Mouse (Mus musculus) layer of hippocampus, adult 9-11 months (tissue): ENCODE results near the gene Optn.
A peak's percentile ranks its signal among the peaks of the same experiment; 100 is the strongest.
"Not testable (repeated sequence)": the region's sequence is repeated elsewhere in the genome, so short reads cannot be mapped to it uniquely, and the experiment has no call there.

Experiments
- DNase-seq: peaks from one replicate; pipeline ENCODE4 v3.0.0; 2022

The Optn gene

DNA sequence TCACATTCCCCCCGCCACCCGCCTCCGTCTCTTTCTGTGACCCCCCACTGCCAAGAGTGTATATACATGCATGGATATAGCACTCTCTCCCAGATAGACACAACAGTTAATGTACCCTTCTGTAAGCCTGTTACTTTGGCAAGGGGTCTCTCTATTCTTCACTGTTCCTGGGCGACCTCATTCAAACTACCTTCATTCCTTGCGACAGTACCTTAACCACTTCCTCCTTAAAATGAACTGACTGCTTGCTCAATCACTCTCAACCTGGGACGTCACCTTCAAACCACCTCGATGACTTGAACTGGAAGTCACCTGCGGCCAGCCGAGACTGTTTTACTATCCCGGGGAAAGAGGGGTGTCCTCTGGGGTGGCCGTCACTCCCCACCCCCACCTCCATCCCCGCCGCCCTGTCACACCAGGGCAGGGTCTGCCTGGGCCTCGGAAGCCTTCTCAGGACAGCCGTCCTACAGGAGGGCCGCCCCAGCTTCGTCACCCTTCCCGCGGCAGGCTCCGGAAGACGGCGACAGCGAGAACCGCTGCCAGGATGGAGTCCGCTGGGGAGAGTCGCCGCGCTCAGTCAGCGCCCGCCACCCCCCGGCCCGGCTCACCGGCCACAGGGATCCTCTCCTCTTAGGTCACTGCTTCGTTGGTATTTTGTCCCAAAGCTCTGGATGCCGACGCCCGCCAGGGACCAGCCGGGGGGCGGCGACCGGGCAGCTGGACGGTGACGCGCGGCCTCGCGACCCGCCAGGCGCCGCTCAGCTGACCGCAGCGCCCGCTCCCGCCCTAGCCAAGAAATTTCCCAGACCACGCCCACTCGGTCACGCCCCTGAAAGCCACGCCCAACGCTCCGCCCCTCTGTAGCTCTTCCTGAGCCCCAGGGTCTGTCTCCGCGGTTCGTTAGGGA, at the start of gene Optn:
Gene Optn, minus strand, starts transcription at position 753 of the 907 bp plus-strand sequence.
- DNase-seq = peak; percentile 77

DNA sequence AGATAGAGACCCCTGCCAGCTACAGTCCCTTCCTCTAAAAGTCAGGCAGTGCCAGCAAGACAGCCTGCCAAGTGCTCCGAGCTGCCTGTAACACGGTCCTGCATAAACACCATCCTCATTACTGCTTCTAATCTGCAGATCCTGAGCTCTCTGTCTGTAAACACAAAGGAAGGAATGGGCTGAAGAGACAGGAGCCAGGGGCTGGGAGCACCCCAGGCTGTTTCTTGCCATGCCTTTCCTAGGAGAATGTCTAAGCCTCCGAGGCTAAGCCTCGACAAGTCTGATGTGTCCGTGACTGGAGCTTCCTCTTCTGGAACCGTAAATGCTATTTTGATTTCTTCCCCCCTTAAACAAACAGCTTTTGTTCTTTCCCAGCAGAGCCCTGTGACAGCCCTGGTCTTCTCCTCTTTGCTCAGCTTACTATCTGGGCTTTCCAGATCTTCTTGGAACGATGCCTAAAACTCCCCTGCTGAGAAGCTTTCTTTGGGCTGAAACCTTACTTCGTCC, 49.0 kb upstream of the Optn start:
- no peak for DNase-seq

DNA sequence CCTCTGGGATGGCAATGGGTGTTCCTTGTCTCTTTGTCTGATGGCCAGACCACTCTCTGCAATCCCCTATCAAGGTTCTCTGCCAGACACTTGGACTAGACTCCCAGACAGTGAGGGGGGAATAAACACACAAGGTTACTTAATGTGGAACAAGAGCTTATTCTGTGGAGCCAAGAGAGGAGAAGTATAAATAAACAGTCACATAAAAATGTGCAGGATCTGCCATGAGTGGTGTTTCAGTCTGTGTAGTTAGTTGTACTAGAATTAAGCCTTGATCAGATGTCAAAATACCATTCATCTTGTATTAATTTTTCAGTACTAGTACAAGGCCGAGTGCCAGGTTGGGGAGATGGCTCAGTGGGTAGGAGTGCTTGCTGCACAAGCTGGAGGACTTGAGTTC, 39.0 kb upstream of the Optn start:
- DNase-seq = no peak

GRCm38 (mm10) chr2:5101743-5102245, 37.9 kb upstream of the Optn start:
- DNase-seq = no peak

- DNase-seq = no peak
These were observed 35.3 kb upstream of the Optn start for GRCm38 (mm10) chr2:5099176-5099575.

DNA sequence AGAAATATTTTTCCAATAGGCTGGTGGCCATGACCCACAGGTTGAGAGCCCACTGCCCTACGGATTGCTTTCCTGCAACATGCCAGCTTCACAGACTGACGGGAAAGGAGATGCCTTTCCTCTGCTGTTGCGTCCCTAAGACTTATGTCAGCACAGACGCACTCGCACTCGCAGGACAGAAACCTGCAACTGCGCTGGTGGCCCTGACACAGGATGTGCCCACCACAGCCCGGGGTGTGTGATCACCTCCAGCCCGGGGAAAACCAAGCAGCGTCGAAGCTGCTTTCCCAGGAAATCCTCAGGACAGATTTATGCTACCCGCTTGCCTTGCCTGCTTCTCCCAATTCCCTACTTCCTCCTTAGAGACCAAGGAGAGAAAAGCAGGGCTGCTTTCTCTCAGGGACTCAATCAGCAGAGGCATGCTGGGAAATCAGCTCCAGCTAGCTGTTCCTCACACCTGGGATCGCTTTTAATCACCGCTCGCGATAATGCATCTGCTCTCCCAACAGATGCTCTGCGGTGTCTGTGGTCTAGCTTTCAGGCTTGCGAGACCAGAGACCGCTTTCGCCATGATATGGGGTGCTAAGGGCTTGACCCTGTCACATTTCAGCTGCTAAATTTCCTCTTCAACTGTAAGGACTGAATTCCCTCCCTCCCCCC, 34.1 kb upstream of the Optn start:
- peak; percentile 24 for DNase-seq

GRCm38 (mm10) chr2:5095316-5095715, 31.5 kb upstream of the Optn start:
- DNase-seq = no peak

- DNase-seq = no peak
These were observed 31.0 kb upstream of the Optn start for GRCm38 (mm10) chr2:5094876-5095275.

- peak; percentile 33 for DNase-seq
These were observed 26.5 kb upstream of the Optn start for GRCm38 (mm10) chr2:5090385-5090784.

DNA sequence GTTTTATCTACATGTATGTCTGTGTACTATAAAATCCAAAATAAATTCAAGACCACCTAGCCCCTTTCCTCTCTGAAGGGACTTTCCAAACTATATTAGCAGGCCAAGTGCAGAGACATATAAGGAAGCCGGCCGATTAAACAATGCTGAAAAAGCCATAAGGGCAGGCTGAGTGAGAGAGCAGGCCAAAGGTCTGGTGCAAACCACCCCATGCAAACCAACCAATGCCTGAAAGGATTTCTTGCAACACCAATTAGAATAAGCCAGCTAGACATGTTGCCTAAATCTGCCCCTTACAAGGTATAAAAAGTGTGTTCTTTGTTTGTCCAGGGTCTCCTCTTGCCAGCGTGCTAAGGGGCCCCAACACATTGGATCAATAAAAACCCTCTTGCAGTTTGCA, 23.8 kb upstream of the Optn start:
- DNase-seq = no peak

DNA sequence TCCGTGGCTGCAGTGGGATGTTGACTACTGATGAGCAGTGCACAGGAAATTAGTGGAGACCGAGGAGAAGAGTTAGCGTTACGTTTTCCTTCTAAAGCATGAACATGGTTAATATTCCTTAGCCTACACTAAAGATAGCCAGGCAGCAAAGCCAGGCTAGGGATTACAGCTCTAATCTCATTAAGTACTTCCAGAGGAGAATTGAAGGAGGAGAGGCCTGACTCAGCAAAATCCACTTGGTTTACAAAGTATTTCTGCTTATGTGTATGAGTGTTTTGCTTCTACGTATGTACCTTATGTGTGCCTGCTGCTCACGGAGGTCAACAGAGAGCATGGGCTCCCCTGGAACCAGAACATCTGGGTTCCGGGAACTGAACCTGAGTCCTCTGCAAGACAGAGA, 19.9 kb upstream of the Optn start:
- DNase-seq = no peak

GRCm38 (mm10) chr2:5080053-5080787, 16.4 kb upstream of the Optn start:
- peak; percentile 52 for DNase-seq

DNA sequence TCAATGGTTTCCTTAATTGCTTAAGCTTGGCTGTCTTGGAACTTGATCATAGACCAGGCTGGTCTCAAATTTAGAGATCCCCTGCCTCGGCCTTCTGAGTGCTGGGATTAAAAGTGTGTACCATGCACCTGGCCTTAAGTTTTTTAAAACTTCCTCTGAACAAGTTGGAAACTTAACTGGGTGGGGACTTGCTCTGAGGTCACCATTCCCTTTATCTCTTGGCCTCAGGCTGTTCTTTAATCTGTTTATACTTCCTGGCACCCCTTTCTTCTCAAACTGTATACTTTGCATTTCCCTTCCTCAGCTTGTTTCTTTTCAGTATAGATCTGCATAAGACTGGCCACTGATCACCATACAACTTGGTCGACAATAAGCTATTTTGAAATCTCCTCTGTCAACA, 14.1 kb upstream of the Optn start:
- no peak for DNase-seq

DNA sequence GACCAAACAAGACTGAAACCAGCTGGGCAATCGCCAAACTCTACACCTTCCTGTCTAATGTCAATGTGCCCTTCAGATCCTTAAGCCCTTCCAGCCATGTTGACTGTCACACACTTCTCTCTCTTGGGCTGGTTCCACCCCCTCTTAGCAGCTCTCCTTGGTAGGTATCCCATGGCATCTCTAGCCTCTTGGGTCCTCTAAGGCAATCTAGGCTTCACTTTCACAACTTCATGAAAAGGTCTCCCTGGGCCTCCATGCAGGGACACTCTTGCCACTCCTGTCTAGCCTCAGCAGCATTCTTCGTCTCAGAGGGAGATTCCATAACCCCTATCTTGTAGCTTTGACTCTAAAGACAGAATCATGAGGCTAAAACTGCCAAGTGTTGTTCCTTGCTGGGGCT, 13.6 kb upstream of the Optn start:
- no peak for DNase-seq

DNA sequence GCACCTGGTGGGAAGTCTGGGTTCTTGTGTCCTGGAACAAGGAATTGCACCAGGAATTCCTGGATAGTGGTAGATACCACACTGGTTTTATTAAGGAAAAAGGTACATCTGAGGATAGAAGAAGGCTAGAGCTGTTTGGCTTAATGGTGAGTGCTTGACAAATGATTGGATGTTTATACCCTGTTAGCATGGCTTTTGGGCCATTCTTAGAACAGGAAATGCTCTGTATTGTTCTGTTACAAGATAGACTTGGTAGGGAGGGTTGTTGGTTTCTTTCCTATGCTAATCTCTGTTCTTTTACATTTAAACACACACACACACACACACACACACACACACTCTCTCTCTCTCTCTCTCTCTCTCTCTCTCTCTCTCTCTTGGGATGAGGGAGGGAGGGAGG, 12.0 kb upstream of the Optn start:
- DNase-seq = no peak

GRCm38 (mm10) chr2:5075432-5075831, 11.6 kb upstream of the Optn start:
- DNase-seq = no peak

DNA sequence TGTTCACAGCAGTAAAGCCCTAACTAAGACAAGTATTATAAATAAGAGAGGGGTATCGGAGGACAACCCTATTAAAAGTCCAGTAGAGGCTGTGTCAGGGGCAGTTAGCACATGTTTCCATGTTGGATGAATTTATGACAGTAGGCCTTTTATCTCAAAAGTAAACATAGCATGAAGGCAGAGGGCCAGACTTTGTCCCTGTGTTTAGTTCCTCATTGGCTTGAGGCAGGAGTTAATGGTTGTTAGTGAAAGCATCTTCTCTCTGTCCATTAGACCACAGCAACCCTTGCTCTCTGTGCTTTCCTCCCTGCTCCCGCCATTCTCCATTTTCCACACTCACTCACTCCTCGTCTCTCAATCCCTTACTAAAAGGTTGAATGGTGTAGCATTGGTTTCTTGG, 9.9 kb upstream of the Optn start:
- no peak for DNase-seq

DNA sequence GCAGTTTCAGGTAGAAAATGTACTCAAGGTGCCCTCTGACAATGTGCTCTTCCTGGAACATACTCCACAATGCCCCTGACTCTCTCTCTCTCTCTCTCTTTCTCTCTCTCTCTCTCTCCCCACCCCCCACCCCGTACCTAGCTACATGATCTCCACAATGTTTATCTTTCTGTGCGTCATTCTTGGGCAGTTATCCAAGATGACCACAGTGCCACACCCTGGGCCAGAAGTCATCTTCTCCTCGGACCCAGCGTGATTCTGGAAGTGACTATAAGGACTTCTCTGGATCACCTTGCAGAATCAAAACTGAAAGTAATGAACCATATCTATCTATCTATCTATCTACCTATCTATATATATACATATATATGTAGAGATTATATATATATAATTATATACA, 4.1 kb upstream of the Optn start:
- DNase-seq = no peak

DNA sequence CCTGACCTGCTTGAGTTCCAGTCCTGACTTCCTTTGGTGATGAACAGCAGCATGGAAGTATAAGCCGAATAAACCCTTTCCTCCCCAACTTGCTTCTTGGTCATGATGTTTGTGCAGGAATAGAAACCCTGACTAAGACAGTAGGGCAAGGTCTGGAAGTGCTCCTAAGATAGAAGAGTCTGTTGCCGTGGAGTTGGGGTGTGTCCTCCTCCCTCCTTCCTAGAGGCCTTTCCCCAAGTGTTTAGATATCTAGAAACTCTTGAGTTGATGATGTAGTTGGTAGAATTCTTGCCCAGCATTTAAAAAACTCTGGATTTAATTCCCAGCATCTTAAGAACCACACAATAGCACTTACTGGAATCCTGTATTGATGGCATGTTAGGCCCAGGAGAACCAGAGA, 3.4 kb upstream of the Optn start:
- DNase-seq = not testable (repeated sequence)

DNA sequence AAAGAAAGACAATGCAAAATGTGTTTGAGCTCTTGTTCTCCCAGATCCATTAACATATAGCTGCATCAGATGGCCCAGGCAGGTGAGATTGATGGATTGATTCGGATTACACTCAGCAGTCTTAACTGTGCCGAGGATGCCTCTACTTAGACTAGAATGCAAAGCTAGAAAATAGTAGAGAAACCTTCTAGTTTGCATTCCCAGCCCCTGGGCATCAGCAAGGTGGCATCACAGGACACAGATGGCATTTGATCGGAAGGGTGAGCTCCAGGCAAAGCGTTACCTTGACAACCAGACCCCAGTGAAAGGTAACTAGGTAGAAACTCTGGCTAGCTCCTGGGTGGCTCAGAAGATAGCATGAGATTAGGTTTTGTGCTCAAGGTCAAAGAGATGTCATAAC, 396 bp upstream of the Optn start:
- no peak for DNase-seq

- no peak for DNase-seq
These were observed 1.2 kb downstream of the Optn start for GRCm38 (mm10) chr2:5062496-5063298.

DNA sequence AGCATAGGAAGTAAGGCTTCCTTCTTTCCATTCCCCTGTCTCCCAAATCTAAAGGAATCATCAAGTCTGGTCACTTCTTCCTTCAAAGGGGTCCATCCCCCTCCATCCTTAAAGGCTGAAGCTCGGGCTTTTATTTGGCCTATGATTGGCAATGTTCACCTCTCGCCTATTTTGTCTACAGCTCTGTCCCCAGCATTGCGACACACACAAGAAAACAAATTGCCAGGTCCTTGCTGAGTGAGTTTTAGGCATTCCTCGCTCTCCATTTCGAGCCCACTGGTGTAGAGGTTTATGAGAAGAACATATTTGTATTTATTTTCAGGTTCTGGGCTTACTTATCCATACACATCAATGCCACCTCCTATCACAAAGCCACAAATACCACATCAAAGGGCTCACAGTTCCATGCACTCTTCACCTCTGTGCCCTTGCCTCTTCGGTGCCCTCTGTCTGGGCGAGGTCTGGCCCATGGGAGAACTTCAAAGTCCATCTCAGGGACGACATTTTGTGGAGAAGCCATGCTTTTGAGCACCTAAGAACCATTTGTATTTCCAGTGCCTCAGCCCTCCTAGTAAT, 2.6 kb downstream of the Optn start:
- DNase-seq = no peak
